Mouse (Mus musculus) neural tube, embryonic 12.5 days (tissue): ENCODE data around the gene Ppp1ca. TPM values are rescaled to one million over a fixed set of nuclear protein-coding genes. Genes with fewer than 3 reads are reported as not detected.

ENCODE experiments used
- ATAC-seq: fragments of 200-750 bp; cut with Nextera tagmentation; 2 replicates; pipeline ENCODE4 v1.8.0; 2017; ENCODE audit warnings: low read depth, mild to moderate bottlenecking, moderate TSS enrichment, moderate library complexity; ENCODE audit not compliant: low FRiP score
- H3K27ac ChIP-seq: fragments of 300-500 bp; sonication (generic); 2 replicates; pipeline ENCODE4 v1.5.1; 2016
- H3K27me3 ChIP-seq: fragments of 300-500 bp; sonication (generic); replicated peaks from 2 replicates; pipeline ENCODE4 v1.6.1; 2016; ENCODE audit warnings: mild to moderate bottlenecking
- H3K36me3 ChIP-seq: fragments of 300-500 bp; sonication (generic); 2 replicates; pipeline ENCODE4 v1.6.1; 2016; ENCODE audit warnings: mild to moderate bottlenecking
- H3K4me1 ChIP-seq: fragments of 300-500 bp; sonication (generic); 2 replicates; pipeline ENCODE4 v1.6.1; 2016
- H3K4me2 ChIP-seq: fragments of 300-500 bp; sonication (generic); replicated peaks from 2 replicates; pipeline ENCODE4 v1.6.1; 2016; ENCODE audit warnings: mild to moderate bottlenecking
- H3K4me3 ChIP-seq: fragments of 300-500 bp; sonication (generic); 2 replicates; pipeline ENCODE4 v1.5.1; 2016
- H3K9ac ChIP-seq: fragments of 300-500 bp; sonication (generic); 2 replicates; pipeline ENCODE4 v1.6.1; 2016; ENCODE audit warnings: mild to moderate bottlenecking
- H3K9me3 ChIP-seq: fragments of 300-500 bp; sonication (generic); 2 replicates; pipeline ENCODE4 v1.6.1; 2016; ENCODE audit warnings: mild to moderate bottlenecking
- WGBS: fragments of 180-500 bp; shearing (Covaris S2); methylation state at CpG from one replicate; pipeline ENCODE4 v1.1.7; 2016; 5-methylcytosine and 5-hydroxymethylcytosine counted together
- polyA plus RNA-seq: library from polyadenylated mRNA; unstranded; fragments of >200 nt; fragmentation: Nextera tagmentation; extraction: Ambion mirVana; gene quantifications from 2 replicates; pipeline ENCODE4 v1.2.1, GENCODE M21; 2016

Ppp1ca gene
- polyA plus RNA-seq, 1 experiment from 2014 or later: 753 TPM

DNA sequence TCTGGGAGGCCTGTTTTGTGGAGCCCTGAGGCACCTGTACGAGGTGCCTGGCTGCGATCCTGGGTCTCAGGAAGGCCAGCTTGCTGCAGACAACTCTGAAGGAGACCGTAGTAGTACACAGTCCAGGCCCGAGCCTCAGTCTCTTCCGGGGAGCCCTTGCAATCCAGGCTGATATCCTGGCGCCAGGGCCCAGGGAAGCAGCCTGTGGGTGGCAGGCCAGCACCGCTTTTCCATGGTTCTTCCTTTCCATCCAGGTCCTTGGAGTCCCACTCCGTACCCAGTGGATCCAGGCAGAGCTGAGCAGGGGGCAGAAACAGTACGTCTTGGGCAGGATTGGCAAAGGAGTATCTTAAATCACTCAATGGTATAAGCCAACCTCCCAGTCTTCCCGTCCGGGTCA lies 18.9 kb upstream of the Ppp1ca start:
- WGBS: 55% methylated on average over 11 of the region's 11 CpGs
- ATAC-seq: no peak

GRCm38 (mm10) chr19:4175368-4175947 lies 16.4 kb upstream of the Ppp1ca start, which contains the start of gene Carns1:
Gene Carns1, minus strand, starts transcription at chr19:4175479.
- peak within 1 kb of the TSS; percentile 33 for H3K9ac ChIP-seq
- 2% methylated on average over 11 of the region's 11 CpGs for WGBS
- H3K4me1 ChIP-seq: peaks cover 8% of the 10 kb centered on the region
- H3K36me3 ChIP-seq: no peaks in the 10 kb centered on the region
- no peak within 1 kb of the TSS for H3K4me3 ChIP-seq
- H3K27ac ChIP-seq: no peak within 1 kb of the TSS
- no peaks in the 10 kb centered on the region for H3K9me3 ChIP-seq
- no peaks in the 10 kb centered on the region for H3K27me3 ChIP-seq
- H3K4me2 ChIP-seq: peak within 1 kb of the TSS; percentile 48
- peak; percentile 44; the same call in 1 of the 2 replicates for ATAC-seq

More for the DNA sequence above, 18.9 kb upstream of the Ppp1ca start:
- Histone ChIP-seq H3K4me3 (no peak overlapping the region), H3K27ac (no peak overlapping the region), H3K4me2 (no peak overlapping the region), H3K36me3 (no peaks in the 10 kb centered on the region), H3K27me3 (no peaks in the 10 kb centered on the region), H3K9ac (no peak overlapping the region), H3K4me1 (peaks cover 18% of the 10 kb centered on the region), H3K9me3 (no peaks in the 10 kb centered on the region)

GRCm38 (mm10) chr19:4180411-4180810 lies 11.5 kb upstream of the Ppp1ca start:
- no peak overlapping the region for H3K27ac ChIP-seq
- no peak overlapping the region for H3K4me3 ChIP-seq
- peaks cover 15% of the 10 kb centered on the region for H3K4me1 ChIP-seq
- no peaks in the 10 kb centered on the region for H3K36me3 ChIP-seq
- no peak overlapping the region for H3K9ac ChIP-seq
- 88% methylated on average over 7 of the region's 7 CpGs for WGBS
- H3K4me2 ChIP-seq: no peak overlapping the region
- no peaks in the 10 kb centered on the region for H3K27me3 ChIP-seq
- no peak for ATAC-seq
- H3K9me3 ChIP-seq: no peaks in the 10 kb centered on the region

DNA sequence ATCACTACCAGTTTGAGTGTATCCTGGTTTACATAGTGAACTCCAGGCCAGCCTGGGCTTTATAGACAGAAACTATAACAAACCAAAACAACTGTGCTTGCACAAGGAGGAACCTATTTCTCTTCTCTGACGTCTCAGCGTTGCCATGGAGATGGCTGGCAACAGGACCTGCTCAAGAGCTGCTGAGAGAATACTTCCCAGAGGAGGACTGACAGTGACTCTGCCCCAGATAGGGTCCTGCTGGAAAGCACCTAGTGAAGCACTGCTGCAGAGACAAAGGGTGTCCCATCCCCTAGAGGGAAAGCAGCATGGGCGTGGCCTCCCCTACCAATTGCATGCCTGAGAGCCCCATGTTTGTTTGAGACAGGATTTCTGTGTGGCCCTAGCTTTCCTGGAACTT lies 10.0 kb upstream of the Ppp1ca start:
- H3K27me3 ChIP-seq: no peaks in the 10 kb centered on the region
- WGBS: 46% methylated on average over 3 of the region's 3 CpGs
- ATAC-seq: no peak
- H3K36me3 ChIP-seq: no peaks in the 10 kb centered on the region
- no peak overlapping the region for H3K4me3 ChIP-seq
- no peak overlapping the region for H3K27ac ChIP-seq
- no peak overlapping the region for H3K9ac ChIP-seq
- H3K9me3 ChIP-seq: no peaks in the 10 kb centered on the region
- no peak overlapping the region for H3K4me2 ChIP-seq
- 0 out of 2 replicates have a peak, but pooled peaks cover 11% of the 10 kb centered on the region for H3K4me1 ChIP-seq

DNA sequence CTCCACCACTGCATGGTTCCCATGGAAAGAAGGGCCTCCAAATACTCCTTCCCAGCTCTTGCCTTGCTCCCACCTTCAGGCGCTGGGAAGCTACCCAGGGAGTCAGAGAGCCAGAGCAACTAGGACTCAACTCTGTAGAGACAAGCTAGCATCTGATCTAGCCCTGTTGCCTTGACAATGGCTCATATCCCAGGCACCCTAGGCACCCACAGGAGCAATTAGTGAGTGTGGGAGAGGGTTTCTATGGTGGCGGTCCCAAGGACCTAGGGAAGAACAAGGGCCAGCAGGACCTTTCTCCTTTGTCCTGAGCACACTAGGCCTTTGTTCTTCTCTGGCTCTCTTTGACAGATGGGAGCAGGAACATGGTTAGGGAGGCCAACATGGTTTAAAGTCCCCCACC lies 8.2 kb upstream of the Ppp1ca start:
- Histone ChIP-seq H3K4me2 (no peak overlapping the region), H3K9ac (no peak overlapping the region), H3K9me3 (no peaks in the 10 kb centered on the region), H3K27me3 (no peaks in the 10 kb centered on the region), H3K27ac (no peak overlapping the region), H3K4me1 (0 out of 2 replicates have a peak, but pooled peaks cover 11% of the 10 kb centered on the region), H3K4me3 (no peak overlapping the region), H3K36me3 (no peaks in the 10 kb centered on the region)
- WGBS: 76% methylated on average over 2 of the region's 2 CpGs
- ATAC-seq: no peak

DNA sequence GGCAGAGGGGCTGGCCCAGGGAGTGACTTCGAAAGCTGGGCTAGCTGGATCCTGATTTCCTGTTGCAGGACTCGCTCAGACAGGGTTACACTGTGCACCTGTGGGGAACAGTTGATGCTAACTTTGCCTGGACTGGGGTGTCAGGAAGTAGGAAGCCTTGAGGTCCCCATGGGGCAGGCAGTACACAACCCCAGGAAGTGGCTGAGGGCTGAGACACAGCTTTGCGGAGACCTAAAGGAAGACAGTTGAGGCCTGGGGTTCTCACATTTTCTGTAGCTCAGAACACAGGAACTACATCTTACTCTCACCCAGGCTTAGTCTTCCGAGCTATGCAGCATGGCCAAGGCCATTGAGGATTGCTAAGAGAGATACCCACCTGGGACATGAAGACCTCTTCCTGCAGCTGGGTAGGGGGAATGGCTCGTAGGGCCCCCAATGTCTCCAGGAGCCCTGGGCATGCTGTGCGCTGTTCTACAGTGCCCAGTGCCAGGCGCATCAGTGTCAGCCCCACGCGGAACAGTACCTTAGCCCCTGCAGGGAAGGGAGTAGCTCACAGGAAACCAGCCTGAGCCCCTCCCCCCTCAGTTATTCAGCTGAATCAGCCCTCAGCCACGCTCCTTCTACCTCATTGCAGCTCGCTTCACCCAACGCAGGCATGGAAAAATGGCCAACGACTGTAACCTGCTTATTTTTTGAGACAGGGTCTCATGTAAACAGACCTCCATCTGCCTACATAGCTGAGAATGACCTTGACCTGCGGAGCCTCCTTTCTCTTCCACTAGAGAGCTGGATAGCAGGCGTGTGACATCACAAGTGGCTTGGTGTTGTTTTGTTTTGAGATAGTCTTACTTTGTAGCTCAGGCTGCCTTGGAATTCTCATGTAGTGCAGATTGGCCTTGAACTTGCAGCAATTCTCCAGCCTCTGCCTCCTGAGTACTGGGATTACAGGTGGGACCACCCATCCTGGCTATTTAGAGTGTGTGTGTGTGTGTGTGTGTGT lies 6.6 kb upstream of the Ppp1ca start:
- H3K9ac ChIP-seq: no peak overlapping the region
- H3K36me3 ChIP-seq: no peaks in the 10 kb centered on the region
- no peak overlapping the region for H3K4me3 ChIP-seq
- no peak overlapping the region for H3K27ac ChIP-seq
- WGBS: 65% methylated on average over 15 of the region's 15 CpGs
- ATAC-seq: no peak
- H3K27me3 ChIP-seq: no peaks in the 10 kb centered on the region; the same call in 1 of the 2 replicates
- H3K4me1 ChIP-seq: 0 out of 2 replicates have a peak, but pooled peaks cover 11% of the 10 kb centered on the region
- H3K4me2 ChIP-seq: no peak overlapping the region
- no peaks in the 10 kb centered on the region for H3K9me3 ChIP-seq

DNA sequence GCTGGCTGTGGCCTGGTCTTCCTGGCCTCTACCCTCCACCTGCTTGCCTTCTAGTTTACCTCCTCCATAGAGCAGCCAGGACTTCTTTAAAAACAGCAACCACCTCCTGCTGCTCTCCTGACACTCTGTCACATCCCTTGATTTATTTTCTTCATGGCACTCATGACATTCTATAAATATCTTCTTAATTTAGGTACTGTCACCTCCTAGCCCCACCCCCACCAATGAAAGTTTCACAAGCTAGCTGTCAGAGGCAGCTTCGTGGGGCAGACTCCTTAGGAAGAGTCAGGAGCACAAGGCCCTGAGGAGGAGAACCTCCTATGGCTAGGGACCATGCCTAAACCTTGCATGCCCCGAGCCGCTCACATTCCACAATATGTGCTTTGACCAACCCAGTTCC lies 4.6 kb upstream of the Ppp1ca start:
- no peak overlapping the region for H3K27ac ChIP-seq
- no peak overlapping the region for H3K4me3 ChIP-seq
- WGBS: 78% methylated on average over 3 of the region's 3 CpGs
- H3K9ac ChIP-seq: no peak overlapping the region
- ATAC-seq: no peak
- peaks cover 8% of the 10 kb centered on the region; the same call in 1 of the 2 replicates for H3K4me1 ChIP-seq
- no peaks in the 10 kb centered on the region; the same call in 1 of the 2 replicates for H3K27me3 ChIP-seq
- H3K9me3 ChIP-seq: no peaks in the 10 kb centered on the region
- H3K4me2 ChIP-seq: no peak overlapping the region
- no peaks in the 10 kb centered on the region for H3K36me3 ChIP-seq

- Histone ChIP-seq H3K4me1 (peaks cover 19% of the 10 kb centered on the region), H3K9me3 (no peaks in the 10 kb centered on the region), H3K36me3 (peaks cover 11% of the 10 kb centered on the region), H3K9ac (no peak overlapping the region), H3K4me3 (no peak overlapping the region), H3K27me3 (no peaks in the 10 kb centered on the region; the same call in 1 of the 2 replicates), H3K27ac (no peak overlapping the region), H3K4me2 (no peak overlapping the region)
- 80% methylated on average over 12 of the region's 12 CpGs for WGBS
- ATAC-seq: no peak
These were observed 2.7 kb upstream of the Ppp1ca start for GRCm38 (mm10) chr19:4189051-4189620.

- Histone ChIP-seq H3K9ac (peak within 1 kb of the TSS; percentile 98), H3K4me1 (peaks cover 15% of the 10 kb centered on the region), H3K27me3 (no peaks in the 10 kb centered on the region; the same call in 1 of the 2 replicates), H3K27ac (peak within 1 kb of the TSS; percentile 73), H3K9me3 (no peaks in the 10 kb centered on the region), H3K36me3 (peaks cover 28% of the 10 kb centered on the region), H3K4me3 (peak within 1 kb of the TSS; percentile 96), H3K4me2 (peak within 1 kb of the TSS; percentile 95)
- 67% methylated on average over 4 of the region's 4 CpGs for WGBS
- no peak for ATAC-seq
These were observed 982 bp upstream of the Ppp1ca start, which contains the start of gene Tbc1d10c for GRCm38 (mm10) chr19:4190831-4191334. Gene Tbc1d10c, minus strand, starts transcription at chr19:4191284.

DNA sequence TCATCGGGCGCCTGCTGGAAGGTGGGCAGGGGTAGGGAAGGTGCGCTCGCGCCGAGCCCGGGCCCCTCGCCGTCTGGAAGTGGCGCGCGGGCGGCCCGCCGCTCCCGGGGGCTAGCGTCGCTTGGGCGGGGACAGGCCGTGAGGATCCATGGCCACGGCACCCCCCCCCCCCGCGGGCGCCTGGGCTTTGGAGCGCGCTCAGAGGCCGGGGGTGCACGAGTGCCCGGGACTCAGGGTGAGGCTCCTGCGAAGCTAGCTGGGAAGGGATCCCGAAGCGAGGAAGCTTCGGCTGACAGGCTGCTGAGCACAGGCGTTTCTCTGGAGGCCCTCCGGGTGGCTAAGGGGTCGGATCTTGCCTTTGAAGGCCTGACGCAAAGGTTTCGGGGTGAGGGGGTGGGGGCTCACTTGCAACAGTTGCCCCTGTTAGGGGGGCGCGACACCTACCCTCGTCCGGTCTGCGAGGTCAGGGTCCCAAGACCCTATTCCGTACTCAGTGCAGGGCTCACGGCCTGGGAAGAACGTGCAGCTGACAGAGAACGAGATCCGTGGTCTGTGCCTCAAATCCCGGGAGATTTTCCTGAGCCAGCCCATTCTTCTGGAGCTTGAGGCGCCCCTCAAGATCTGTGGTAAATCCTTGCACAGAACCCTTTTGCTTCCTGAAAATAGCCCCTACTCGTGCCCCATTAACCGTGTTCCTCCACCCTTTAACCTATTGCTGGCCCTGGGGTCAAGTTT lies 553 bp downstream of the Ppp1ca start:
- peak; percentile 73 for ATAC-seq

DNA sequence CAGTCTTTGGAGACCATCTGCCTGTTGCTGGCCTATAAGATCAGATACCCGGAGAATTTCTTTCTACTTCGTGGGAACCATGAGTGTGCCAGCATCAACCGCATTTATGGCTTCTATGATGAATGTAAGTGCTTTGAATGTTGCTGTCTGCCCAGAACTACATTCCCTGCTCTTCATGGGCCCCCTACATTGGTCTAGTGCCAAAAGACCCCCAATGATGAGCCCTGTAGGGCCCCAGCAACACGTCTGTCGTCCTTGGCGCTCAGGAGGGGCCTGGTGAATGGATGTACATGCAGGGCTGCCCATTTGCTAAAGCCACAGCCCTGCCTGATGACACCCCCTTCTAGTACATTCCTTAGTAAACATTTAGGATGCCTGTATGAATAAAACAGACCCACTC lies 1.3 kb downstream of the Ppp1ca start:
- 68% methylated on average over 6 of the region's 6 CpGs for WGBS
- Histone ChIP-seq H3K27me3 (no peaks in the 10 kb centered on the region; the same call in 1 of the 2 replicates), H3K9ac (peak overlapping the region; percentile 98), H3K4me3 (peak overlapping the region; percentile 96), H3K4me1 (peaks cover 22% of the 10 kb centered on the region), H3K9me3 (no peaks in the 10 kb centered on the region), H3K27ac (no peak overlapping the region), H3K36me3 (peaks cover 48% of the 10 kb centered on the region), H3K4me2 (peak overlapping the region; percentile 95)
- no peak for ATAC-seq

More for the DNA sequence above, 553 bp downstream of the Ppp1ca start:
- Histone ChIP-seq H3K36me3 (peaks cover 43% of the 10 kb centered on the region), H3K9me3 (no peaks in the 10 kb centered on the region), H3K27me3 (no peaks in the 10 kb centered on the region; the same call in 1 of the 2 replicates), H3K4me1 (peaks cover 22% of the 10 kb centered on the region), H3K9ac (peak overlapping the region; percentile 98), H3K4me3 (peak overlapping the region; percentile 96), H3K4me2 (peak overlapping the region; percentile 95), H3K27ac (peak overlapping the region; percentile 73)
- under 1% methylated on average over 51 of the region's 52 CpGs for whole genome bisulfite sequencing
